Mouse (Mus musculus) A20 (cell line): ENCODE data around the gene Stard13.

ENCODE experiments used
- DNase-seq: peaks from one replicate; pipeline ENCODE4 v3.0.0-alpha.2; 2011; ENCODE audit warnings: low read depth, low spot score

Stard13 gene

GRCm38 (mm10) chr5:151180176-151180785 lies 53.4 kb downstream of the Stard13 start:
- no peak for DNase-seq

GRCm38 (mm10) chr5:151177171-151177570 lies 56.5 kb downstream of the Stard13 start:
- DNase-seq, result no peak

GRCm38 (mm10) chr5:151175897-151176313 lies 57.7 kb downstream of the Stard13 start:
- no peak for DNase-seq

GRCm38 (mm10) chr5:151174485-151175460 lies 58.9 kb downstream of the Stard13 start:
- no peak for DNase-seq

- no peak for DNase-seq
Observed at GRCm38 (mm10) chr5:151173774-151174173, 59.9 kb downstream of the Stard13 start.

- no peak for DNase-seq
Observed at GRCm38 (mm10) chr5:151170168-151170750, 63.4 kb downstream of the Stard13 start.

- DNase-seq, result no peak
Observed at GRCm38 (mm10) chr5:151168191-151168590, 65.4 kb downstream of the Stard13 start.

GRCm38 (mm10) chr5:151167641-151168040 lies 66.0 kb downstream of the Stard13 start:
- DNase-seq, result no peak

GRCm38 (mm10) chr5:151166266-151166665 lies 67.4 kb downstream of the Stard13 start:
- no peak for DNase-seq

- DNase-seq, result no peak
Observed at GRCm38 (mm10) chr5:151165381-151166016, 68.1 kb downstream of the Stard13 start.

GRCm38 (mm10) chr5:151164815-151165214 lies 68.8 kb downstream of the Stard13 start:
- DNase-seq, result no peak

- no peak for DNase-seq
Observed at GRCm38 (mm10) chr5:151162642-151163041, 71.0 kb downstream of the Stard13 start.

GRCm38 (mm10) chr5:151155247-151155646 lies 78.4 kb downstream of the Stard13 start:
- DNase-seq, result no peak

GRCm38 (mm10) chr5:151154780-151155179 lies 78.9 kb downstream of the Stard13 start:
- DNase-seq, result no peak

- no peak for DNase-seq
Observed at GRCm38 (mm10) chr5:151154030-151154429, 79.6 kb downstream of the Stard13 start.

GRCm38 (mm10) chr5:151151549-151151948 lies 82.1 kb downstream of the Stard13 start:
- DNase-seq, result no peak

- DNase-seq, result no peak
Observed at GRCm38 (mm10) chr5:151149509-151149908, 84.1 kb downstream of the Stard13 start.

- no peak for DNase-seq
Observed at GRCm38 (mm10) chr5:151148079-151148478, 85.6 kb downstream of the Stard13 start.

- DNase-seq, result no peak
Observed at GRCm38 (mm10) chr5:151145807-151146206, 87.8 kb downstream of the Stard13 start.

- DNase-seq, result no peak
Observed at GRCm38 (mm10) chr5:151143955-151144354, 89.7 kb downstream of the Stard13 start.

GRCm38 (mm10) chr5:151142671-151143601 lies 90.7 kb downstream of the Stard13 start:
- no peak for DNase-seq
